Mouse (Mus musculus): ENCODE results near the gene Cited1. TPM values are rescaled to one million over a fixed set of nuclear protein-coding genes. Genes with fewer than 3 reads are reported as not detected.

The Cited1 gene
- 4.4 and 6.0 TPM in 2 replicates for polyA plus RNA-seq (2014; fragmentation: Nextera tagmentation; extraction: Ambion mirVana)

- WGBS = 13% methylated on average over 44 of the region's 44 CpGs
- Histone ChIP-seq H3K9me3 (ENCODE audit: control insufficient read depth, low read length) (no peaks in the 10 kb centered on the region), H3K4me2 (ENCODE audit: low read depth) (peak within 1 kb of the TSS; percentile 78), H3K27me3 (ENCODE audit: control insufficient read depth, insufficient read depth, low read length) (peaks cover 46% of the 10 kb centered on the region), H3K27ac (ENCODE audit: low read depth, low read length) (no peak within 1 kb of the TSS), H3K36me3 (ENCODE audit: control insufficient read depth, insufficient read depth, low read length) (no peaks in the 10 kb centered on the region), H3K4me3 (ENCODE audit: low read depth, low read length) (peak within 1 kb of the TSS; percentile 47), H3K9ac (ENCODE audit: low read length) (peak within 1 kb of the TSS; percentile 38; the same call in 1 of the 2 replicates), H3K4me1 (ENCODE audit: control insufficient read depth, insufficient read depth, low read length) (no peaks in the 10 kb centered on the region)
- ATAC-seq (ENCODE audit: insufficient read depth, low FRiP score, low TSS enrichment) = peak; percentile 92
- peak; percentile 85 for DNase-seq (ENCODE audit: low spot score)
These were observed at the start of gene Cited1 for GRCm38 (mm10) chrX:102251937-102252860. Gene Cited1 (minus strand): TSS chrX:102252181.

- Histone ChIP-seq H3K9me3 (ENCODE audit: control insufficient read depth, low read length) (no peaks in the 10 kb centered on the region), H3K9ac (ENCODE audit: low read length) (no peak overlapping the region), H3K27me3 (ENCODE audit: control insufficient read depth, insufficient read depth, low read length) (no peaks in the 10 kb centered on the region), H3K4me2 (ENCODE audit: low read depth) (no peak overlapping the region), H3K4me3 (ENCODE audit: low read depth, low read length) (no peak overlapping the region), H3K27ac (ENCODE audit: low read depth, low read length) (no peak overlapping the region), H3K4me1 (ENCODE audit: control insufficient read depth, insufficient read depth, low read length) (no peaks in the 10 kb centered on the region), H3K36me3 (ENCODE audit: control insufficient read depth, insufficient read depth, low read length) (no peaks in the 10 kb centered on the region)
- no peak for ATAC-seq (ENCODE audit: insufficient read depth, low FRiP score, low TSS enrichment)
- 71% methylated on average over 3 of the region's 3 CpGs for WGBS
- no peak for DNase-seq (ENCODE audit: low spot score)
These were observed 32.9 kb upstream of the Cited1 start for GRCm38 (mm10) chrX:102284889-102285288.

DNA sequence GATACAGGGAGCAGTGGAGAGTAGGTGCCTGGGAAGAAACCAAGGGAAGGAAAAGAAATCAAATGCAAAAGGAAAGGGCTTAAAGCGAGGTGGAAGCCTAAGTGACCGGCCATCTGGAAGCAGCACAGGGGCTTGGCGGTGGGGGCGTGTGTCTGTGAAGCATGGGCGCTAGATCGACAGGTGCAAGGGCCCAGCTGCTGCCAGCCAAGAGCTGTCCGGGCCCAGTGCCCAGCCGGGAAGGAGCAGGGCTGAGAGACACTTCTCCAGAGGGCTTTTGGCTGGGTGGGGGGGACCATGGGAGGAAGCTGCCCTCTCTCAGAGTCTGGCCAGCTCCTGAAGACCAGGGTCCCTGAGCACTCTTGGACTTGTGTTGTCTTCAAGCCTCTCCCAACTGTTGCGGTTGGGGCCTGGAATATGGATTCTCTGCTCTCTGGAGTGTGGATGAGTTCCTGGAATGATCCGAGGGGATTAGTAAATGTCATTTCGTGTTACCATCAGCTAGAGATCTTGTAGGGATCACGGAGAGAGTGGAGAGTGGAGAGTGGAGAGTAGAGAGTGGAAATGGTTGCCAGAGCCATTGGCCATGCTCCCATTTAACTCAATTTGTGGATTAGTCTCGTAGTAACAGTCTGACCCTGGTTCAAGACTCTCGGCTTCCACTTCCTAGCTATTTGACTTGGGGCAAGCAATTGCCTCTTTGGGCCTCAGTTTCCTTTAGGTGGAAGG, 10.8 kb upstream of the Cited1 start:
- no peaks in the 10 kb centered on the region for H3K36me3 ChIP-seq (ENCODE audit: control insufficient read depth, insufficient read depth, low read length)
- no peaks in the 10 kb centered on the region for H3K9me3 ChIP-seq (ENCODE audit: control insufficient read depth, low read length)
- DNase-seq (ENCODE audit: low spot score) (no peak), ATAC-seq (ENCODE audit: insufficient read depth, low FRiP score, low TSS enrichment) (no peak)
- 85% methylated on average over 14 of the region's 14 CpGs for WGBS
- 0 out of 2 replicates have a peak, but pooled peaks cover 3% of the 10 kb centered on the region for H3K27me3 ChIP-seq (ENCODE audit: control insufficient read depth, insufficient read depth, low read length)
- H3K4me1 ChIP-seq (ENCODE audit: control insufficient read depth, insufficient read depth, low read length) = no peaks in the 10 kb centered on the region
- no peak overlapping the region for H3K4me2 ChIP-seq (ENCODE audit: low read depth)
- no peak overlapping the region for H3K9ac ChIP-seq (ENCODE audit: low read length)
- H3K4me3 ChIP-seq (ENCODE audit: low read depth, low read length) = no peak overlapping the region
- H3K27ac ChIP-seq (ENCODE audit: low read depth, low read length) = no peak overlapping the region

- H3K4me2 ChIP-seq (ENCODE audit: low read depth) = no peak overlapping the region
- no peak for ATAC-seq (ENCODE audit: insufficient read depth, low FRiP score, low TSS enrichment)
- H3K4me1 ChIP-seq (ENCODE audit: control insufficient read depth, insufficient read depth, low read length) = no peaks in the 10 kb centered on the region
- no peak overlapping the region for H3K27ac ChIP-seq (ENCODE audit: low read depth, low read length)
- no peaks in the 10 kb centered on the region for H3K36me3 ChIP-seq (ENCODE audit: control insufficient read depth, insufficient read depth, low read length)
- DNase-seq (ENCODE audit: low spot score) = no peak
- no peak overlapping the region for H3K9ac ChIP-seq (ENCODE audit: low read length)
- no peak overlapping the region for H3K4me3 ChIP-seq (ENCODE audit: low read depth, low read length)
- WGBS = 90% methylated on average over 4 of the region's 4 CpGs
- no peaks in the 10 kb centered on the region for H3K9me3 ChIP-seq (ENCODE audit: control insufficient read depth, low read length)
- H3K27me3 ChIP-seq (ENCODE audit: control insufficient read depth, insufficient read depth, low read length) = 0 out of 2 replicates have a peak, but pooled peaks cover 3% of the 10 kb centered on the region
These were observed 7.8 kb upstream of the Cited1 start for GRCm38 (mm10) chrX:102259772-102260171.

DNA sequence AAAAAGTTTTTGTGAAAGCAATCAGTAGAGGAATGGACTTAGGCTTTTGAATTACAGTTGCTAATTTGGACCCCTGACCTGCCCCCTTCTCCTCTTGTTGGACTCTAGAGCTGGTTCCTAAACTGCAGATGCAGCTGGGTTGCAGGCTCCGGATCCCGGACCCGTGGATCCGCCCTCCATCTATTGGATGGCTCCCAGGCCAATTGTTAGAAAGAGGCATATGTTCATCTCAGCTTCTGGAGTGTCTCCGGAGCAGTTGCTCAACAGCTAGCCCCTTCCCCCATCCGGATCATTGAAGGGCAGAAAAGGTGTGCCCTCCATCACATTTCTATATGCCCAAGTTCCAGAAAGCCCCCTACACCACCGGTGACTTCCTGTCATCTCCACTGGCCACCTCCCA, 1.9 kb upstream of the Cited1 start:
- 21% methylated on average over 7 of the region's 7 CpGs for WGBS
- DNase-seq (ENCODE audit: low spot score) = peak; percentile 50
- no peak for ATAC-seq (ENCODE audit: insufficient read depth, low FRiP score, low TSS enrichment)
- peak overlapping the region; percentile 18; the same call in 1 of the 2 replicates for H3K4me2 ChIP-seq (ENCODE audit: low read depth)
- no peak overlapping the region for H3K9ac ChIP-seq (ENCODE audit: low read length)
- no peaks in the 10 kb centered on the region for H3K36me3 ChIP-seq (ENCODE audit: control insufficient read depth, insufficient read depth, low read length)
- H3K4me1 ChIP-seq (ENCODE audit: control insufficient read depth, insufficient read depth, low read length) = no peaks in the 10 kb centered on the region
- peaks cover 38% of the 10 kb centered on the region for H3K27me3 ChIP-seq (ENCODE audit: control insufficient read depth, insufficient read depth, low read length)
- H3K9me3 ChIP-seq (ENCODE audit: control insufficient read depth, low read length) = no peaks in the 10 kb centered on the region
- no peak overlapping the region for H3K27ac ChIP-seq (ENCODE audit: low read depth, low read length)
- H3K4me3 ChIP-seq (ENCODE audit: low read depth, low read length) = no peak overlapping the region

DNA sequence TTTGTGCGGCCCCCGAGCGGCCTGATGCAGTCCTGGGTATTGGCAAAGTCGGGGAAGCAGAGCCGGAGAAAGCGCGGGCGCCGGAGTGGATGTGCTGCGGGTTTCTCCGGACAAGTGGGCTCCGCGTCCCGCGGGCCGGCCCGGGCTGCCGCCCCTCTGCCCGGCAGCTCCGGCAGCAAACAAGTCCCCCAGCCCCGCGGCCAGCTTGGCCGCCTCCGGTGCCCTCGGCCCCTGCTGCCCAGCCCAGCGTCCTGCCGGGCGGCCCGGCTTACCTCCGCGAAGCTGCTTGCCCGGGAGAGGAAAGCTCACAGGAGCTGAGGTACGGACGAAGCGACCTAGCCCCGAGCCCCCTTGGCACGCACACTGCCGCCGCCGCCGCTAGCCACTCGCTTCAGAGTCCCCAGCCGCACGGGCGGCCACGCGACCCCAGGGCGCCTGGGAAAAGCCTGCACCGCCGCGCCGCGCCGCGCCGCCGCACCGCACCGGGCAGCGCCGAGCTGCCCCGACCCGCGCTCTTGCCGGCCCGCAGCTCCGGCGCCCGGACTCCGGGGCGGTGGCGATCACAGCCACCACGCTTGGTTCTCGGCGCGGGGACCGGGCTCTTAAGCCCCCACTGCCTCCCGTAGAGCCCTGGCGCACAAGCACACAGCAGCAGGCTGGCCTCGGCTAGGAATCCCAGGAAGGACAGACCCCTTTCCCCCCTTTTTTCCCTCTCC, 602 bp downstream of the Cited1 start:
- H3K4me1 ChIP-seq (ENCODE audit: control insufficient read depth, insufficient read depth, low read length) = no peaks in the 10 kb centered on the region
- peak overlapping the region; percentile 47 for H3K4me3 ChIP-seq (ENCODE audit: low read depth, low read length)
- no peak overlapping the region for H3K27ac ChIP-seq (ENCODE audit: low read depth, low read length)
- DNase-seq (ENCODE audit: low spot score) (no peak), ATAC-seq (ENCODE audit: insufficient read depth, low FRiP score, low TSS enrichment) (peak; percentile 48)
- no peaks in the 10 kb centered on the region for H3K9me3 ChIP-seq (ENCODE audit: control insufficient read depth, low read length)
- H3K36me3 ChIP-seq (ENCODE audit: control insufficient read depth, insufficient read depth, low read length) = no peaks in the 10 kb centered on the region
- H3K27me3 ChIP-seq (ENCODE audit: control insufficient read depth, insufficient read depth, low read length) = peaks cover 46% of the 10 kb centered on the region
- peak overlapping the region; percentile 78 for H3K4me2 ChIP-seq (ENCODE audit: low read depth)
- H3K9ac ChIP-seq (ENCODE audit: low read length) = peak overlapping the region; percentile 38; the same call in 1 of the 2 replicates
- 15% methylated on average over 60 of the region's 80 CpGs for WGBS

- DNase-seq (ENCODE audit: low spot score) = peak; percentile 38
- ATAC-seq (ENCODE audit: insufficient read depth, low FRiP score, low TSS enrichment) = no peak
- Histone ChIP-seq H3K36me3 (ENCODE audit: control insufficient read depth, insufficient read depth, low read length) (no peaks in the 10 kb centered on the region), H3K9me3 (ENCODE audit: control insufficient read depth, low read length) (no peaks in the 10 kb centered on the region), H3K4me1 (ENCODE audit: control insufficient read depth, insufficient read depth, low read length) (no peaks in the 10 kb centered on the region), H3K27me3 (ENCODE audit: control insufficient read depth, insufficient read depth, low read length) (peaks cover 46% of the 10 kb centered on the region), H3K9ac (ENCODE audit: low read length) (no peak overlapping the region; the same call in 1 of the 2 replicates), H3K4me2 (ENCODE audit: low read depth) (peak overlapping the region; percentile 78), H3K4me3 (ENCODE audit: low read depth, low read length) (peak overlapping the region; percentile 47), H3K27ac (ENCODE audit: low read depth, low read length) (no peak overlapping the region)
- WGBS = 15% methylated on average over 24 of the region's 24 CpGs
These were observed 1.1 kb downstream of the Cited1 start for GRCm38 (mm10) chrX:102250891-102251170.

GRCm38 (mm10) chrX:102250150-102250890, 1.7 kb downstream of the Cited1 start:
- H3K4me2 ChIP-seq (ENCODE audit: low read depth) = peak overlapping the region; percentile 78
- peaks cover 46% of the 10 kb centered on the region for H3K27me3 ChIP-seq (ENCODE audit: control insufficient read depth, insufficient read depth, low read length)
- H3K9me3 ChIP-seq (ENCODE audit: control insufficient read depth, low read length) = no peaks in the 10 kb centered on the region
- H3K4me3 ChIP-seq (ENCODE audit: low read depth, low read length) = peak overlapping the region; percentile 47
- WGBS = 15% methylated on average over 55 of the region's 68 CpGs
- no peak overlapping the region; the same call in 1 of the 2 replicates for H3K9ac ChIP-seq (ENCODE audit: low read length)
- H3K27ac ChIP-seq (ENCODE audit: low read depth, low read length) = no peak overlapping the region
- no peak for DNase-seq (ENCODE audit: low spot score)
- H3K4me1 ChIP-seq (ENCODE audit: control insufficient read depth, insufficient read depth, low read length) = no peaks in the 10 kb centered on the region
- ATAC-seq (ENCODE audit: insufficient read depth, low FRiP score, low TSS enrichment) = no peak
- H3K36me3 ChIP-seq (ENCODE audit: control insufficient read depth, insufficient read depth, low read length) = no peaks in the 10 kb centered on the region

All from neural tube, embryonic 11.5 days (tissue).